Mouse (Mus musculus): ENCODE results near the gene Plgrkt. TPM values are rescaled to one million over a fixed set of nuclear protein-coding genes. Genes with fewer than 3 reads are reported as not detected.

Plgrkt gene
- polyA plus RNA-seq, 1 experiment from 2014 or later: 43.6 TPM

DNA sequence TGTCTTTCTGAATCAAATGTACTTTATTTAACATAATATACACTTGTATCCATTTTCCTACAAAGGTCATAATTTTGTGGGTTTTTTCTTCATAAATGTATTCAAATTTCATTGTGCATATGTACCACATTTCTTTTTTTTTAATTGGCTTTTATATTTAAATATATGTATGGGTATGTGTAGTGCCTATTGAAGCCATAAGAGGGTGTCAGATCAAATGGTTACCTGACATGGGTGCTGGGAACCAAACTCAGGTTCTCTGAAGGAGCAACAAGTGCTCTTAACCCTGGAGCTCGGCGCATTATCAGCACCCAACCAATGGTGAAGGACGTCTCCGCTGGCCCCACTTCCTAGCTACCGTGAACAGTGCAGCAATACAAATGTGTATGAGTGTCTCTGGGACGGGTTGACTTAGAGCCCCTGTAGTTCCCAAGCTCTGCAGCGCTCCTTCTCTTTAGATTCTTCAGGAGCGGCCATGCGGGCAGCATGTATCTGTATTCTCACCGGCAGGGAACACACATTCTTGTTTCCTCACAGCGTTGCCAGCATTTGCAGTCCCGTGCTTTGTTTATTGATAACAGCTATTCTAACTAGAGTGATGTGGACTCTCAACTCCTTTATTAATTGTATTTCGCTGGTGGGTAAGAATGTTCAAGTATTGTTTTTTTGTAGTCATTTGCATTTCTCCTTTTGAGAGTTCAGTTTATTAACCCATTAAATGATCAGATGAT, 40.2 kb downstream of the Plgrkt start:
- no peak overlapping the region for H3K27ac ChIP-seq (ENCODE audit: low read depth, low read length)
- H3K4me1 ChIP-seq (ENCODE audit: control insufficient read depth, insufficient read depth, low read length): no peaks in the 10 kb centered on the region
- ATAC-seq (replicated peaks; ENCODE audit: insufficient number of reproducible peaks, low FRiP score, low TSS enrichment): no peak
- 74% methylated on average over 13 of the region's 13 CpGs for WGBS (ENCODE audit: insufficient replicate concordance)
- H3K27me3 ChIP-seq (ENCODE audit: control insufficient read depth, insufficient read depth, low read length): no peaks in the 10 kb centered on the region
- no peak overlapping the region for H3K4me2 ChIP-seq
- no peak overlapping the region for H3K4me3 ChIP-seq (ENCODE audit: low read depth, low read length)
- H3K36me3 ChIP-seq (ENCODE audit: control insufficient read depth, insufficient read depth, low read length): no peaks in the 10 kb centered on the region
- no peak overlapping the region for H3K9ac ChIP-seq (ENCODE audit: low read depth, low read length)
- no peaks in the 10 kb centered on the region for H3K9me3 ChIP-seq (replicated peaks; ENCODE audit: control insufficient read depth, low read length)

DNA sequence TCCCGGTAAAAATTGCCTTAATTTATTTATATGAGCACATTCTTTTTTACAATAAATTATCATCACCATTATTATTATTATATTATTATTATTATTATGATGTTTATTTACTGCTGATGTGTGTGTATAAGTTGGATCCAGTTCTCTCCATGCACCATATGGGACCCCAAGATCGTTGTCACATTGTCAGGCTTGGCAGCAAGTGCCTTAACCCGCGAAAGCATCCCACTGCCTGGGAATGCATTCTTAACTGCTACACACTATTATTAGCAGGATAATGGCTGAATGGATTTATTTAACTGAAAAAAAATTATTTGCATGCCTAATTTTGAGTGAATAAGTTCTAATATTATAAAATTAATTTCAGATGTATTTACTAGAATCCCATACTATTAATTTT, 40.8 kb downstream of the Plgrkt start:
- Histone ChIP-seq H3K9ac (ENCODE audit: low read depth, low read length) (no peak overlapping the region), H3K4me2 (no peak overlapping the region), H3K27ac (ENCODE audit: low read depth, low read length) (no peak overlapping the region), H3K4me3 (ENCODE audit: low read depth, low read length) (no peak overlapping the region), H3K27me3 (ENCODE audit: control insufficient read depth, insufficient read depth, low read length) (no peaks in the 10 kb centered on the region), H3K36me3 (ENCODE audit: control insufficient read depth, insufficient read depth, low read length) (no peaks in the 10 kb centered on the region), H3K9me3 (replicated peaks; ENCODE audit: control insufficient read depth, low read length) (no peaks in the 10 kb centered on the region), H3K4me1 (ENCODE audit: control insufficient read depth, insufficient read depth, low read length) (no peaks in the 10 kb centered on the region)
- no peak for ATAC-seq (replicated peaks; ENCODE audit: insufficient number of reproducible peaks, low FRiP score, low TSS enrichment)
- WGBS (ENCODE audit: insufficient replicate concordance): 91% methylated on average over 4 of the region's 4 CpGs

DNA sequence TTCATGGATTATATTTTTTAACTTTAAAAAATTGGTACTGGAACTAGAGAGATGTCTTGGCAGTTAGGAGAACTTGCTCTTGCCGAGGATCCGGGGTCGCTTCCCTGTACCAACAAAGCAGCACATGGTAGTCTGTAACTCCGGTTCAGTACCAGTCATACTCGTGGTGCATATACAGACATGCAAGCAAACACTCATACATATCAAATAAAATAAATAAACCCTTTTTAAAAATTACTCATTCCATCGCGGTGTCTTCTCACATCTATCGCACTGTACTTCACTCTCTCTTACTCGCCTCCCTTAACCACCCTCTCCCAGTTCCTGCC, 41.4 kb downstream of the Plgrkt start:
- H3K4me1 ChIP-seq (ENCODE audit: control insufficient read depth, insufficient read depth, low read length): no peaks in the 10 kb centered on the region
- H3K36me3 ChIP-seq (ENCODE audit: control insufficient read depth, insufficient read depth, low read length): no peaks in the 10 kb centered on the region
- 62% methylated on average over 9 of the region's 9 CpGs for WGBS (ENCODE audit: insufficient replicate concordance)
- peak overlapping the region; percentile 59 for H3K4me2 ChIP-seq
- no peak for ATAC-seq (replicated peaks; ENCODE audit: insufficient number of reproducible peaks, low FRiP score, low TSS enrichment)
- peak overlapping the region; percentile 31 for H3K4me3 ChIP-seq (ENCODE audit: low read depth, low read length)
- H3K27ac ChIP-seq (ENCODE audit: low read depth, low read length): 0 out of 2 replicates have a peak overlapping the region, but pooled peaks have one; percentile 5
- no peak overlapping the region for H3K9ac ChIP-seq (ENCODE audit: low read depth, low read length)
- H3K27me3 ChIP-seq (ENCODE audit: control insufficient read depth, insufficient read depth, low read length): no peaks in the 10 kb centered on the region
- H3K9me3 ChIP-seq (replicated peaks; ENCODE audit: control insufficient read depth, low read length): no peaks in the 10 kb centered on the region

DNA sequence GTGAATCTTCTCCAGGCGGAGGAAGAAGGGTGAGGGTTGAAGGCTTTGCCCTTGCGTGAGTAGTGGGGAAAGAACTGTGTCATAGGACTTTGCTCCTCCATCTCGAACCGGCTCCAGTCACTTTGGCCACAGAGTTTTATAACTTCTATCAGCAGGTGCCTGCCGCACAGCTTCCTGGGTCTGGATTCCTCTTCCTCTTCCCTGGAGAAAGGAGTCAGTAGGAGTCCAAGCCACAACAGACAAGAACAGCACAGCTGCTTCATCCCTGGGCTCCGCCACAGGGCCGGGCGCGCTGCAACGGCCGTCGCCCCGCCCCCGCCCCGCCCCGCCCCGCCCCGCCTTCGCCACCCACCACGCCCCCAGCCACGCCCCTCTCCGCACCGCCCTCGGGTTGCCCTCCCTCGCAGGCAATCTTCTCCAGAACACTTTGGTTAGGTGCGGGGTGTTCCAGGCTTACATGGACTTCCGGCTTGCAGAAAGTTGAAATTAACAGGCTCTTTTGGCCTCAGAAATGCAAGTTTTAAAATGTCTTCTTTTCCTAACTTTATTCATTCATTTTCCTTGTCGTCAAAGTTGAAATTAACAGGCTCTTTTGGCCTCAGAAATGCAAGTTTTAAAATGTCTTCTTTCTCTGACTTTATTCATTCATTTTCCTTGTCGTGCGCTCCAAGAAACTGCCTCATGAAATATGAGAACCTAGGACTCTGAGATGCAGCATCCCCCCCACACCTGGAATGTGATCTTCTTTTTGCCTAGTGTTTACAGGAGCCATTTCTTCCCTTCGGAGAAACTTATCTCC, 41.9 kb downstream of the Plgrkt start, which contains the start of gene Insl6:
Gene Insl6 (minus strand): TSS at position 304 of the 799 bp plus-strand sequence.
- H3K9me3 ChIP-seq (replicated peaks; ENCODE audit: control insufficient read depth, low read length): no peaks in the 10 kb centered on the region
- H3K4me2 ChIP-seq: peak within 1 kb of the TSS; percentile 59
- no peaks in the 10 kb centered on the region for H3K36me3 ChIP-seq (ENCODE audit: control insufficient read depth, insufficient read depth, low read length)
- H3K27ac ChIP-seq (ENCODE audit: low read depth, low read length): 0 out of 2 replicates have a peak within 1 kb of the TSS, but pooled peaks have one; percentile 5
- H3K27me3 ChIP-seq (ENCODE audit: control insufficient read depth, insufficient read depth, low read length): no peaks in the 10 kb centered on the region
- H3K9ac ChIP-seq (ENCODE audit: low read depth, low read length): peak within 1 kb of the TSS; percentile 39; the same call in 1 of the 2 replicates
- WGBS (ENCODE audit: insufficient replicate concordance): 5% methylated on average over 26 of the region's 31 CpGs
- peak within 1 kb of the TSS; percentile 31 for H3K4me3 ChIP-seq (ENCODE audit: low read depth, low read length)
- ATAC-seq (replicated peaks; ENCODE audit: insufficient number of reproducible peaks, low FRiP score, low TSS enrichment): peak; percentile 89
- no peaks in the 10 kb centered on the region for H3K4me1 ChIP-seq (ENCODE audit: control insufficient read depth, insufficient read depth, low read length)

DNA sequence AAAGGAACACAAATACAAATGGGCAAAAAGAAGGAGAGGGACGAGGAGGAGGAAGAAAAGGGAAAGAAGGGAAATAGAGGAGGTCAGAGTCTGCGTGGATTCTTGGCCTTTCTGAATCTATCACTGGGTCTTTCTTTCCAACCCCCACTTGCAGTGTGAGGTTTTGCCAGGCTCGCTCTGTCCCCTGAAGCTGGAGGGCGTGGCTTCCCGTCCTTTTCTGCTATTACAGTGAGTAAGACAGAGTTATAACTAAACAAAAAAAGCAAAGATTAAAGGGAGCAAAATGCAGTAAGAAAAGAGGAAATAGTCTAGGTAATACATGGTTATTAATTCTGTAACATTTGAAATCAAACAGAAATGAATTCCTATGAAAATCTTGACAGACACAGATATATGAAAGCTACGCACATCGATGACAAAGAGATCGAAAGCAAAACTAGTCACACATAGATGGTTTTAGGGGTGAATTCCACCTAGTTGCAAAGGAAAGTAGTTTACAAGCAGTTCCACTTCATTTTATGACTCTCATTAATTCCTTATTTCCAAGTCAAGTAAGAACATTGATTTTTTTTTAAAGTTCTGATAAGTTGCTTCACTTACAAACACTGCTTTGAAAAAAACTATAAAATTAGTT, 43.7 kb downstream of the Plgrkt start:
- no peak overlapping the region for H3K4me2 ChIP-seq
- 76% methylated on average over 8 of the region's 8 CpGs for WGBS (ENCODE audit: insufficient replicate concordance)
- no peaks in the 10 kb centered on the region for H3K27me3 ChIP-seq (ENCODE audit: control insufficient read depth, insufficient read depth, low read length)
- H3K27ac ChIP-seq (ENCODE audit: low read depth, low read length): no peak overlapping the region
- no peak overlapping the region for H3K4me3 ChIP-seq (ENCODE audit: low read depth, low read length)
- ATAC-seq (replicated peaks; ENCODE audit: insufficient number of reproducible peaks, low FRiP score, low TSS enrichment): no peak
- H3K4me1 ChIP-seq (ENCODE audit: control insufficient read depth, insufficient read depth, low read length): no peaks in the 10 kb centered on the region
- H3K9ac ChIP-seq (ENCODE audit: low read depth, low read length): no peak overlapping the region
- H3K9me3 ChIP-seq (replicated peaks; ENCODE audit: control insufficient read depth, low read length): no peaks in the 10 kb centered on the region
- H3K36me3 ChIP-seq (ENCODE audit: control insufficient read depth, insufficient read depth, low read length): no peaks in the 10 kb centered on the region

DNA sequence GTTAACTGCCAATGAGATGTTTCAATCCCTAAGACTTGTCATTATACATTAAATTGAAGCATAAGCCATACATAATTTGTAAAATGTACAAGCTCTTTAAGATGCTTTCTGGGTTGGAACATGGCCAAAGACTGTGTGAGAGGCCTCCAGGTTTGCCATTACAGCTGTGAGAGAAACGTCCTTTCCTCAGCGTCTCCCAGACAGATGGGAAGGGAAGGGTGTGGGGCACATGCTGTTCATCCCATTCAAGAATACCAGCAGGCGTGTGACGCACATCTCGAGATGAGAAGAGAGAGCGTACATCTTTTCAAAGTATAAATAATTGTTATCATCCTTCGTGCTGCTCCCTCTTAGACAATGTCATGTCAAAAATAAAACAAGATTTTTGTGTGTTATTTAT, 54.5 kb downstream of the Plgrkt start:
- Histone ChIP-seq H3K9me3 (replicated peaks; ENCODE audit: control insufficient read depth, low read length) (0 out of 2 replicates have a peak, but pooled peaks cover 3% of the 10 kb centered on the region), H3K9ac (ENCODE audit: low read depth, low read length) (no peak overlapping the region), H3K36me3 (ENCODE audit: control insufficient read depth, insufficient read depth, low read length) (peaks cover 6% of the 10 kb centered on the region)

DNA sequence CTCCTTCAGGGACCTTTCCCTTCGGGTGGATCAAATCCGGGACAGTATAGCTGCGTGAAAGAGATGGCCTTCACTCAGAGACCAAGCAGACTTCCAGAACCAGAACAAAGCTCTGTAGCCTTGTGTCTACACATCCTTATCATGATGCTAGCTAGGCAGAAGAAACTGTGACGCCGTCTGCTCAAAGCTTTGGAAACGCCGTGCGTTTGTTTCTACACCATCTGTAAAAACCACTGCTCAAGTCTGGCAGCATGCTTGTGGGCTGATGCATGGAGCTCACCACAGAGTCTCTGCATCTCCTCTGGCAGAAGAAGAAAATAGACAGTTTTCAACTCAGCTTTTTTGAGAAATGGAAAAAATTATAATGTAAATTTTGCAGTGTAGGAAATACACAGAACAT, 55.4 kb downstream of the Plgrkt start:
- Histone ChIP-seq H3K4me2 (no peak overlapping the region), H3K27me3 (ENCODE audit: control insufficient read depth, insufficient read depth, low read length) (no peaks in the 10 kb centered on the region), H3K4me1 (ENCODE audit: control insufficient read depth, insufficient read depth, low read length) (no peaks in the 10 kb centered on the region), H3K9ac (ENCODE audit: low read depth, low read length) (no peak overlapping the region), H3K4me3 (ENCODE audit: low read depth, low read length) (no peak overlapping the region), H3K9me3 (replicated peaks; ENCODE audit: control insufficient read depth, low read length) (0 out of 2 replicates have a peak, but pooled peaks cover 3% of the 10 kb centered on the region), H3K27ac (ENCODE audit: low read depth, low read length) (no peak overlapping the region), H3K36me3 (ENCODE audit: control insufficient read depth, insufficient read depth, low read length) (peaks cover 6% of the 10 kb centered on the region)
- ATAC-seq (replicated peaks; ENCODE audit: insufficient number of reproducible peaks, low FRiP score, low TSS enrichment): no peak
- 87% methylated on average over 8 of the region's 8 CpGs for WGBS (ENCODE audit: insufficient replicate concordance)

More for the DNA sequence above, 54.5 kb downstream of the Plgrkt start:
- no peak for ATAC-seq (replicated peaks; ENCODE audit: insufficient number of reproducible peaks, low FRiP score, low TSS enrichment)
- Histone ChIP-seq H3K4me3 (ENCODE audit: low read depth, low read length) (no peak overlapping the region), H3K4me2 (no peak overlapping the region), H3K27ac (ENCODE audit: low read depth, low read length) (no peak overlapping the region), H3K27me3 (ENCODE audit: control insufficient read depth, insufficient read depth, low read length) (no peaks in the 10 kb centered on the region), H3K4me1 (ENCODE audit: control insufficient read depth, insufficient read depth, low read length) (no peaks in the 10 kb centered on the region)
- 79% methylated on average over 7 of the region's 7 CpGs for WGBS (ENCODE audit: insufficient replicate concordance)

DNA sequence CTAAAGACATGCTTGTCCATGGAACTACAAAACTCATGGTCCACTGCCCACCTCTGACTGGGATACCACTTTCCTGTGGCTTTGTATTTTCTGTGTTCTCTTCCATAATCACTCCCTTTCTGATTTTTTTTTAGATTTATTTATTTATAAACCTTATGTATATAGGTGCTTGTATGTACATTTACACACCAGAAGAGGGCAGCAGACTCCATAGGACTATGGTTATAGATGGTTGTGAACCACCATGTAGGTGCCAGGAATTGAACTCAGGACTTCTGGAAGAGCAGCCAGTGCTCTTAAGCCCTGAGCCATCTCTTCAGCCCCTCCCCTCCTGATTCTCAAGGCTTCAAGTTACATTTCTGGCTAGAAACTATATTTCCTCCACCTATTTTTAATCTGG, 58.4 kb downstream of the Plgrkt start:
- Histone ChIP-seq H3K27me3 (ENCODE audit: control insufficient read depth, insufficient read depth, low read length) (no peaks in the 10 kb centered on the region), H3K9ac (ENCODE audit: low read depth, low read length) (no peak overlapping the region), H3K27ac (ENCODE audit: low read depth, low read length) (no peak overlapping the region), H3K4me3 (ENCODE audit: low read depth, low read length) (no peak overlapping the region), H3K9me3 (replicated peaks; ENCODE audit: control insufficient read depth, low read length) (no peaks in the 10 kb centered on the region), H3K4me2 (no peak overlapping the region), H3K36me3 (ENCODE audit: control insufficient read depth, insufficient read depth, low read length) (peaks cover 3% of the 10 kb centered on the region; the same call in 1 of the 2 replicates), H3K4me1 (ENCODE audit: control insufficient read depth, insufficient read depth, low read length) (no peaks in the 10 kb centered on the region)
- no peak for ATAC-seq (replicated peaks; ENCODE audit: insufficient number of reproducible peaks, low FRiP score, low TSS enrichment)

Data from heart, embryonic 11.5 days (tissue).